Mouse (Mus musculus) stomach, embryonic 16.5 days (tissue): ENCODE data around the gene Mapk1. TPM values are rescaled to one million over a fixed set of nuclear protein-coding genes. Genes with fewer than 3 reads are reported as not detected.

Experiments
- ATAC-seq: fragments of 200-750 bp; cut with Nextera tagmentation; 2 replicates; pipeline ENCODE4 v1.8.0; 2017; ENCODE audit warnings: moderate number of reproducible peaks, moderate TSS enrichment; ENCODE audit not compliant: insufficient read depth, low FRiP score
- H3K27ac ChIP-seq: fragments of 300-500 bp; sonication (generic); 2 replicates; pipeline ENCODE4 v1.5.1; 2014; ENCODE audit warnings: low read length
- H3K27me3 ChIP-seq: fragments of 300-500 bp; sonication (generic); 2 replicates; pipeline ENCODE4 v1.6.1; 2014; ENCODE audit warnings: low read length, control low read depth, mixed read lengths; ENCODE audit not compliant: control insufficient read depth, insufficient read depth
- H3K36me3 ChIP-seq: fragments of 300-500 bp; sonication (generic); 2 replicates; pipeline ENCODE4 v1.6.1; 2014; ENCODE audit warnings: low read length; ENCODE audit not compliant: control insufficient read depth, insufficient read depth
- H3K4me1 ChIP-seq: fragments of 300-500 bp; sonication (generic); 2 replicates; pipeline ENCODE4 v1.6.1; 2014; ENCODE audit warnings: low read length, control low read depth, mixed read lengths; ENCODE audit not compliant: control insufficient read depth, insufficient read depth
- H3K4me2 ChIP-seq: fragments of 300-500 bp; sonication (generic); 2 replicates; pipeline ENCODE4 v1.6.1; 2014; ENCODE audit warnings: low read depth, low read length, mixed read lengths
- H3K4me3 ChIP-seq: fragments of 300-500 bp; sonication (generic); replicated peaks from 2 replicates; pipeline ENCODE4 v1.5.1; 2014; ENCODE audit warnings: mild to moderate bottlenecking, low read length
- H3K9ac ChIP-seq: fragments of 300-500 bp; sonication (generic); 2 replicates; pipeline ENCODE4 v1.6.1; 2014; ENCODE audit warnings: low read length
- H3K9me3 ChIP-seq: fragments of 300-500 bp; sonication (generic); replicated peaks from 2 replicates; pipeline ENCODE4 v1.6.1; 2016; ENCODE audit warnings: low read length, control low read depth; ENCODE audit not compliant: control insufficient read depth
- WGBS: fragments of 180-500 bp; shearing (Covaris S2); extraction: QIAGEN DNeasy Blood & Tissue Kit; methylation state at CpG from one replicate; pipeline ENCODE4 v1.1.7; 2014; 5-methylcytosine and 5-hydroxymethylcytosine counted together
- polyA plus RNA-seq: library from polyadenylated mRNA; unstranded; fragments of >200 nt; fragmentation: Nextera tagmentation; extraction: Ambion mirVana; gene quantifications from 2 replicates; pipeline ENCODE4 v1.2.1, GENCODE M21; 2015

Mapk1 gene
- polyA plus RNA-seq, 1 experiment from 2014 or later: 134 TPM

- Histone ChIP-seq H3K9me3 (no peaks in the 10 kb centered on the region), H3K4me1 (no peaks in the 10 kb centered on the region), H3K9ac (no peak overlapping the region), H3K36me3 (0 out of 2 replicates have a peak, but pooled peaks cover 3% of the 10 kb centered on the region), H3K4me3 (no peak overlapping the region), H3K27me3 (no peaks in the 10 kb centered on the region), H3K4me2 (no peak overlapping the region), H3K27ac (no peak overlapping the region)
- no peak for ATAC-seq
- 78% methylated on average over 3 of the region's 3 CpGs for WGBS
Observed at GRCm38 (mm10) chr16:17001109-17001508, 17.9 kb downstream of the Mapk1 start.

GRCm38 (mm10) chr16:17007070-17007469, 23.9 kb downstream of the Mapk1 start:
- ATAC-seq: no peak
- H3K9ac ChIP-seq: no peak overlapping the region

GRCm38 (mm10) chr16:17010036-17010435, 26.9 kb downstream of the Mapk1 start:
- Histone ChIP-seq H3K4me1 (peaks cover 3% of the 10 kb centered on the region; the same call in 1 of the 2 replicates), H3K36me3 (no peaks in the 10 kb centered on the region), H3K27me3 (no peaks in the 10 kb centered on the region), H3K4me2 (no peak overlapping the region), H3K9me3 (no peaks in the 10 kb centered on the region), H3K27ac (no peak overlapping the region), H3K9ac (no peak overlapping the region), H3K4me3 (no peak overlapping the region)
- WGBS: 89% methylated on average over 7 of the region's 7 CpGs
- ATAC-seq: no peak

More at GRCm38 (mm10) chr16:17007070-17007469, 23.9 kb downstream of the Mapk1 start:
- H3K4me1 ChIP-seq: no peaks in the 10 kb centered on the region
- no peak overlapping the region for H3K4me2 ChIP-seq
- no peaks in the 10 kb centered on the region for H3K36me3 ChIP-seq
- 70% methylated on average over 1 of the region's 1 CpGs for WGBS
- H3K9me3 ChIP-seq: no peaks in the 10 kb centered on the region
- no peaks in the 10 kb centered on the region for H3K27me3 ChIP-seq
- no peak overlapping the region for H3K27ac ChIP-seq
- H3K4me3 ChIP-seq: no peak overlapping the region

GRCm38 (mm10) chr16:17012583-17012982, 29.4 kb downstream of the Mapk1 start:
- no peak overlapping the region for H3K27ac ChIP-seq
- no peaks in the 10 kb centered on the region for H3K27me3 ChIP-seq
- peaks cover 3% of the 10 kb centered on the region; the same call in 1 of the 2 replicates for H3K4me1 ChIP-seq
- no peaks in the 10 kb centered on the region for H3K9me3 ChIP-seq
- H3K9ac ChIP-seq: no peak overlapping the region
- H3K4me3 ChIP-seq: no peak overlapping the region
- H3K36me3 ChIP-seq: no peaks in the 10 kb centered on the region
- ATAC-seq: no peak
- H3K4me2 ChIP-seq: no peak overlapping the region
- 89% methylated on average over 1 of the region's 1 CpGs for WGBS

- Histone ChIP-seq H3K27me3 (no peaks in the 10 kb centered on the region), H3K27ac (no peak overlapping the region), H3K4me1 (peaks cover 3% of the 10 kb centered on the region; the same call in 1 of the 2 replicates), H3K9ac (no peak overlapping the region), H3K36me3 (peaks cover 5% of the 10 kb centered on the region), H3K4me2 (no peak overlapping the region), H3K9me3 (no peaks in the 10 kb centered on the region), H3K4me3 (no peak overlapping the region)
- 83% methylated on average over 4 of the region's 4 CpGs for WGBS
- no peak for ATAC-seq
Observed at GRCm38 (mm10) chr16:17015111-17015852, 32.1 kb downstream of the Mapk1 start.

GRCm38 (mm10) chr16:17015853-17016230, 32.7 kb downstream of the Mapk1 start:
- no peaks in the 10 kb centered on the region for H3K9me3 ChIP-seq
- ATAC-seq: no peak
- H3K4me3 ChIP-seq: no peak overlapping the region
- H3K4me2 ChIP-seq: no peak overlapping the region
- H3K4me1 ChIP-seq: peaks cover 3% of the 10 kb centered on the region; the same call in 1 of the 2 replicates
- no peak overlapping the region for H3K27ac ChIP-seq
- 87% methylated on average over 3 of the region's 3 CpGs for WGBS
- H3K36me3 ChIP-seq: peaks cover 5% of the 10 kb centered on the region
- no peak overlapping the region for H3K9ac ChIP-seq
- no peaks in the 10 kb centered on the region for H3K27me3 ChIP-seq

GRCm38 (mm10) chr16:17018071-17018470, 34.9 kb downstream of the Mapk1 start:
- no peaks in the 10 kb centered on the region for H3K9me3 ChIP-seq
- 59% methylated on average over 6 of the region's 6 CpGs for WGBS
- H3K4me2 ChIP-seq: no peak overlapping the region
- H3K4me3 ChIP-seq: no peak overlapping the region
- no peaks in the 10 kb centered on the region; the same call in 1 of the 2 replicates for H3K4me1 ChIP-seq
- peaks cover 5% of the 10 kb centered on the region for H3K36me3 ChIP-seq
- no peak overlapping the region for H3K27ac ChIP-seq
- H3K9ac ChIP-seq: no peak overlapping the region
- H3K27me3 ChIP-seq: no peaks in the 10 kb centered on the region
- no peak for ATAC-seq

GRCm38 (mm10) chr16:17024469-17025148, 41.4 kb downstream of the Mapk1 start:
- Histone ChIP-seq H3K9me3 (no peaks in the 10 kb centered on the region), H3K4me2 (no peak overlapping the region), H3K4me3 (no peak overlapping the region), H3K27me3 (no peaks in the 10 kb centered on the region), H3K36me3 (peaks cover 8% of the 10 kb centered on the region; the same call in 1 of the 2 replicates), H3K4me1 (no peaks in the 10 kb centered on the region), H3K9ac (no peak overlapping the region), H3K27ac (no peak overlapping the region)
- no peak for ATAC-seq
- WGBS: 76% methylated on average over 3 of the region's 3 CpGs

GRCm38 (mm10) chr16:17029971-17030695, 47.0 kb downstream of the Mapk1 start:
- no peak overlapping the region for H3K9ac ChIP-seq
- 87% methylated on average over 4 of the region's 4 CpGs for WGBS
- no peak for ATAC-seq
- H3K27me3 ChIP-seq: no peaks in the 10 kb centered on the region
- no peaks in the 10 kb centered on the region for H3K4me1 ChIP-seq
- H3K9me3 ChIP-seq: no peaks in the 10 kb centered on the region
- no peak overlapping the region for H3K4me3 ChIP-seq
- H3K4me2 ChIP-seq: no peak overlapping the region
- no peak overlapping the region for H3K27ac ChIP-seq
- peaks cover 9% of the 10 kb centered on the region for H3K36me3 ChIP-seq
